Mouse (Mus musculus) urinary bladder, postnatal 10 days (tissue): ENCODE results near the gene Zbtb20.
"Not testable (repeated sequence)": the region's sequence is repeated elsewhere in the genome, so short reads cannot be mapped to it uniquely, and the experiment has no call there.

Experiments used
- DNase-seq: peaks from one replicate; pipeline ENCODE4 v3.0.0; 2022; ENCODE audit warnings: low spot score

Zbtb20 gene

DNA sequence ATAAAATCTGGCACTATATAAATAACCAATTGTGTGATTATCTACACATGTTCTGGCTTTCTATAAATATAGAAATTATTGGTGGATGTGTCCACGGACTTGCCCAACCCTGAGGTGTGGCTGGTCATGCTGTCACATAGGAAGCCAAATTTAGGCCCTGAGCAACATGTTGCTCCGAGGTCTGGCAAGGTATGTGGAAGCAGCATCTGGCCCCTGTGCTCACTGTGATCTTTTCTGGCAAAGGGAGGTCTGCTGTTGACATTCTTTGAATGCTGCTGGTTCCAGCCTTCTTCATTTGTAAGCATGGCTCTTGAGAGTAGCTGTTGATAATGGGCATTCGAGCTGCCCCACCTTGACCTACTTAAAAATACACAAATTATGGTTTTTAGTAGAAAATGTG lies 35.0 kb downstream of the Zbtb20 start:
- DNase-seq: no peak

DNA sequence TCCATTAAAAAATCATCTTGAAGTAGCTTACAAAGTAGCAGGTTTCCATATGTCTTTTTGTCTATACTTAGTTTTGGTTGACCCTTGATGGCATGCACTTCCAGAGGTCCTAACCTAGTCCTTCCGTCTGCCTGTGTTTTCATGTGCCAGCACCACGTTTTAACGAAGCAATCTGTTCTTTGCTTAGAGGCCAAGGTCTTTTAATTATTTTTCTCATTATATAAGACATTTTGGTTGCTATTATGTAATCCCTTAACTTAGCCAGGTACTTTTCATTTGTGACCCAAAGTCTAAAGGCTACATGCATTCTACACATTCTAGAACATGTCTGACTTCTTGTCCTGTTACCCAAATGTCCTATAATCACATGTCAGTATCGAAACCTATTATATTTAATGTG lies 35.6 kb downstream of the Zbtb20 start:
- DNase-seq: no peak

DNA sequence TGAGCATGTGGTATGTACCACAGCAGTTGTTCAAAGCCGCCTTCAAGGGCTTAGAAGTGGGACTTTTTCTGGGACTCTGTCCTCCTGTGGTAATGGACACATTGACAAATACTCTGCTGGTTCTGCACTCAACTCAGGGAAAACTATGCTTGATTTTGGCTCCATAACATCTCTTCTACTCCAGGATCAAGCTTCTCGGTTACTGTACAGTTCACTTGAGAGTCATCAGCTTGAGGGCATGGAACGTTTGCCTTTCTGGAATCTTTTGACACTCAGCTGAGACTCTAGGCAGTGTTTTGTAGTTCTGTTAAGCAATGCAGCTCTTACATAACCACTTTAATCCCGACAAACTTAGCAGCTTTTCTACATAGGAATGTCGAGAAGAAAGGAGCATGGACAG lies 36.1 kb downstream of the Zbtb20 start:
- DNase-seq: no peak

DNA sequence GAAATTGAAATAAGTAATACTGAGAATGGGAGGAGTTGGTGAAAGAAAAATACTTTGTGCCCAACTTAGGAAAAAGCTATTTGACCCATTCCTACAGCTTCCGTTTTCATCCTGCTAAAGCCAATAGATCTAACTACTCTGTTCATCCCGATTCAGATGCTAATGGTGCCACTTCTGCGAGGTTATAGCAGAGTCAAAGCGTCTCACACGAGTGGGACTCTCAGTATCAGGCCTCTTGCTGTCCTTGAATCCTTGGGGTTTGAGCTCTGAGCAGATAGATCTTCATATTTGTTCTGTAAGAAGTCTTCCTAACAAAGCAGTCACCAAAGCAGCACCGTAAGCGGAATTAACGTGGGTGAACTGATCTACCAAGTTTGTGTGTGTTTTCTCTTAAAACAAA lies 37.6 kb downstream of the Zbtb20 start:
- DNase-seq: no peak

DNA sequence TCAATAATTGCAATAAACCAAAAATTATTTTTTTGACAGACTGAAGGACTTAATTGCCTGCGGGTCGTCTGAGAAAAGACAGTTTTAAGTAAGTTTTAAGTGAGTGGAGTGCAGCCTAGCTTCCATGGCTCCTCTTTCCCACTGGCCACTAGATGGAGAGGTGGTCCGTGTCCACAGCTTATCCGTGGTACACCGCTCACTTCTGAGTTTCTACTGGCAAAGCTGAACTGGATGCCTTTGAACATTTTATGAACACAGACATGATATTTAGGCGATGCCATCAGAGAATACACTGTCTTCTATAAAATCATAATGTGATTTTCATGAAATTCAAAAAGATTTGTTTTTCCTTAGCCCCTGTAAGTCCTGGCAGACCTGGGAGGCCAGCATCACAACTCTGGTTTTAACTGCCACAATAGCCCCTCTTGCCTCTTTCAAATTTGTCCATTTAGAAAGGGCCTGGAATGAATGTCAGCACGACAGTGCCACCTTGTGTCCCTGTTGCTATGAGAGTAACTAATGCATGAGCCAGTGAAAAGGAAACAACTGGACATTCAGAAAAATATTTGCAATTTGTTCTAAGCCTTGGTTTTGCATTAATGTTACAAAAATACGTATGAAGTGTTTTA lies 38.9 kb downstream of the Zbtb20 start:
- no peak for DNase-seq

DNA sequence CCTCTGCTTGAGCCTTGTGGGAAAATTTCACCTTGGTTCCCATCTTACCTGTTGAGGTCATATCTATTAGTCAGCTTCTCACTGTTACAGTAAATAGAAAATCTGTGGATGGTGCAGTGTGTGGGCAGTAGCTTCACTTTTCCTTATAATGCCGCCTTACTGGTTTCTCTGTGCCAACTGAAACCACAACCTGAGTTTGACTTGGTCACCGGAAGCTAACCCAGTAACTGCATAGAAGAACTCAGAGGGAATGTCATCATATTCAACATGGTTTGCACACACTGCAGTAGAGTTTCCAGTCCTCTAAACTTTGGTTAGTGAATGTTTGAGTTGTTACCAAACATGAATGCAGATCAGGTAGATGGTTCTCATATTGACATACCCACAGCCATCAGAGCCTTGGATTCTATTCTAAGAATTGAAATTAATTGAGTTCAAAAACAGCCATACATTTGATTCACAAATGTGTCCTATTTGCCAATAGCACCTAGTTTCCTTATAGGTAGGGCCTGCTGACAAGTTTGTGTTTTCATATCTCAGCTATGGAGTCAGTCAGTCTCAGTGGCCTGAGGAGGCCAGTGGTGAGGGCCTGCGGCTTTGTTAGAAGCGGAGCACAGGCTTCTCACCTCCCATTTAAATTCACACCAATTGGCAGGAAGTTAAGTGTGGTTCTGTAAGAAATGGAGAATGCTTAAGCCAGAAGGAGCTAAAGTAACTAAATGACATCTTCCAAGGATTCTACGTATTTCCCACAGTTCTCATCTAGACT lies 44.5 kb downstream of the Zbtb20 start:
- no peak for DNase-seq

DNA sequence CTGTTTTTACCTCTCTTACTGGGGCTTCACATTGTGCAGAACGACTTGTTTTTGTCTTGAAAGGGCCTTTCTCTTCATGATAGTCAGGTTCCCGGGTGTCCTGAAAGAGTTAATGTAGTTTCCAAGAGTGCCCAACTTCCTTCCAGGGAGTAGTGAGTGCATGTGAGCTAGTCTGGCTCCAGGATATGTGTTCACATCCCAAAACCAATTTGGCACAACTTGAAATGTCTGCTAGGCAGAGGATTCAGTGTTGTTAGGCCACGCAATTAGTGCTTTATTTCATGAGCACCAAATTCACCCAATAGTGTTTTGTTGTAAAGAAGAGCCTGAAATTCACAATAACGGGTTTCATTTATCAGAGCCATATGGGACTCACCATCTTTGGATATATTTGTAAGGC lies 45.8 kb downstream of the Zbtb20 start:
- no peak for DNase-seq

DNA sequence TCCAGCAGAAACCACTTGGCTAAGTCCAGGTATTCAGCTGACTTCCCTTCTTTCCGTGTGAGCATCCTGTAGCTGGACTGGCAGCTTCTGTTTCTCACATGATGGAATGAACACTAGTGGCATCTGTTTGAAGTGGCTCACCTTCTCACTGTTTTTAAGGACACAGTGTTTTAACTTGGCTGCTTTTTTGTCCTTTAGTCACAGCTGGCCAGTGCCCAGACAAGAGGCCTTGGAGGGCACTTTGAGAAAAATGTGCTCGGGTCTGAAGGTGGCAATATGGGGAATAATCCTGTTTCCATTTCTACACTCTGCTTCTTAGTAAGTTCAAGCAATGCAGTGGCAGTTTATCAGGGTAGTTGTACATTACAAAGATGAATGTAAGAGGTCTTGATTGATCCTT lies 62.5 kb downstream of the Zbtb20 start:
- DNase-seq: no peak

DNA sequence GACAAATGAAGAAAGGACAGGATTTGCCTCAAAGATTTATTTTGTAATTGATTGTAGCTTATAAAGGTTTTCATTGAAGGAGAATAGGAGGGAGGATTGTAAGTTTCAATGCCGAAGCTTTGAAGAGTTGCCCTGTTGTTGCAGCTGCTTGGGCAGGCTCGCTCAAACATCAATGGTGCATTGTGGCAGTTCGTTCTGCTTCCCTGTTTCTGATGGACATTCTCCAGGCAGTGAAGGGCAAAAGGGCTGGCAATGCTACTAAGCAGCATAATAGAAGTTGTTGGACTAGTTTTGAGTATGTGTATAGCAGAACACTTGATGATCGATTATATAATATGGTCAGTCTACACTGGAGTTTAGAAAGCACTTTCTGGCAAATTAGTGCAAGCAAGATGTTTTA lies 71.3 kb downstream of the Zbtb20 start:
- no peak for DNase-seq

DNA sequence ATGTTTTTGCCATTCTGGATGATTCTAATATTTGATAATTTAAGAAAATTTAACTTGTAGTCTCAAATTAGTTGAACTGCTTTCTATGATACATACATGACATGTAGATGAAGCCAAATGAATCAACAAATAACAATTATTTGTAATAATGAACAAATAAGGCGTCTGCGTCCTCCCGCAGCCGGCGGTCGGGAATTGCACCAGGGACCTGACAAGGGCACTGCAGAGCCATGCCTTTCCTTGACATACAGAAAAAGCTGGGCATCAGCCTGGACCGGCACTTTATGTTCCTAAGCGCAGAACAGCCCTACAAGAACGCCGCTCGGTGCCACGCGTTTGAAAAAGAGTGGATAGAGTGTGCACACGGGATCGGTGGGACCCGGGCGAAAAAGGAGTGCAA lies 79.7 kb downstream of the Zbtb20 start:
- DNase-seq: not testable (repeated sequence)

DNA sequence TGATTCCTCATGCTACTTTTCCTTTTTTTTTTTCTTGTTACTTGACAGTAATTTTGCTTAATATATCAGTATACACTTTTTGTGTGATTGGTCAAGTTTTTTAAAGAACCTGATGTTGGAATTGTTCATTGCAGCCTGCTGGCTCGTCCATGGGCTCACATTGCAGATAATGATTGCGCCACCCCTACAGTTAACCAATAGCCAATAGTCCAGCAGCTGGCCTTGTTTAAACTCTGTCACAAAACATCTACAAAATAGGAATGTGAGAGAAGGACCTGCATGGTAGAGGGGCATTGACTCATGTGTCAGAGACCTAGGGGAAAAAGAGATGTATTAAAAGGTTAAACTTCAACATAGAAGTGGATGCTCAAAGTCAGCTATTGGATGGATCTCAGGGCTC lies 97.2 kb downstream of the Zbtb20 start:
- no peak for DNase-seq

DNA sequence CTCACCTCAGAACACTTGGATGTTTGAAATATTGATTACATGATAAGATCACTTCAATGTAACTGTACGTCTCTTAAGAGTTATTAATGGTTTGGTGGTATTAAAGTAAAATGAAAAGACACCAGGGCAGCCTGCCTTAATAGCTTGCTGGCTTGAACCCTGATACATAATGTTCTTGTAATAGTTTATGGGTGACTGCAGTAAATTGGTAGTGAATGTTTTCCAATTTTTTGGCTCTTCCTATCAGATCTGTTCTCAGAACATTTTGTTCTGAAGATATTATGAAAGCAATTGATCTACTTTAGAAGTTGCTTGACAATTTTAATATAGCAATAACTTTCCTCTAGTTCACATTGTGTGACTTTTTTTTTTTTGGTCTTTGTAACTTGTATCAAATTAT lies 123.2 kb downstream of the Zbtb20 start:
- no peak for DNase-seq

DNA sequence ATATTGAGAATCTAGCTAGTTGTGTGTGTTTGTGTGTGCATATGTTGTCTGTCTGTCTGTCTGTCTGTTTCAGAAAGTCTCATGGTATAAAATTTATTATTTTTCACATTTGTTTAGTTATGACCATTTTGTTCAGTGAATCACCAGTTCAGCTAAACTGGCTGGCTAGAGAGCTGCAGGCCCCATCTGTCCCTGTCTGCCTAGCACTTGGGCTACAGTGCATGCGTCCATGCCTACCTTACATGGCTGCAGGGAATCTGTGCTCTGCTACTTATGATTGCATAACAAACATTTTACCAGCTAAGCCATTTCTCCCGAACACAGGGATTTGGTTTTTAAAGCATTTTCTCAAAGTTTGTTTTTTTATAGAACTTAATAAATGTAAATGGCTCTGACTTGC lies 150.7 kb downstream of the Zbtb20 start:
- no peak for DNase-seq

DNA sequence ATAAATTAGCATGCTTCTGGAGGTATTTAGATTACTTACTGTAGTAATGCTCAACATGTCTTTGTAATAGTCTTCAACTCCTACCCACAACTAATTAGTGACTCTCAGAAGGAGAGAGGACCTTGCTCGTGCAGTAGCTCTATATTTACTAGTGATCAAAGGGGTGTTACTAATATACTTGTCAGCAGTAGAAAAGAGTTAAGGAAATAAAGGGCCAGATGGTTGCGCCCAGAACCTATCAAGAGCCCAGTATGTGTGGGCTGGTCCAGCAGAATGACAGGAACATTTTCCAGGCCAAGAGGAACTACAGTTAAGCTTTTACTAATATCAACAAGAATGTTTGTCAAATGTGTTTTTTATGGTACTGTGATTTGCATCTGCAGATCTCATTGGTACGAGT lies 153.6 kb downstream of the Zbtb20 start:
- no peak for DNase-seq

DNA sequence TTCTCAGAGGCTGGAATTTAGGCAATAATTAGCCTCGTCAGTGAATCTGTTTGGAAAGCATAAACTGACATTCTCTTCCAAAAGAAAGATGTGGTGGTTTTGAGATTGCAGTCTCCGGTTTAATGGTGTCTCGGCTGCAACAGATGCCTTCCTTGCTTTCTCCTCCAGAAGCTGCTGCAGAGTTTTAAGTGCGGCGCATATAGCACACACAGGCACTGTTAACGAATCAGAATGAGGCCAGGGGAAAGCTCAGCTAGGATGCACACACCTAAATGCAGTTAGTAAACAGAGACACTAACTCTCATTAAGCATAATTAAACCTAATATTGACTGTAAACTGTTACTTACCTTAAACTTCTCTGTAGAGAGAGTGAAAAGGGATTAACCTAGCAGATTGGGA lies 160.0 kb downstream of the Zbtb20 start:
- no peak for DNase-seq

DNA sequence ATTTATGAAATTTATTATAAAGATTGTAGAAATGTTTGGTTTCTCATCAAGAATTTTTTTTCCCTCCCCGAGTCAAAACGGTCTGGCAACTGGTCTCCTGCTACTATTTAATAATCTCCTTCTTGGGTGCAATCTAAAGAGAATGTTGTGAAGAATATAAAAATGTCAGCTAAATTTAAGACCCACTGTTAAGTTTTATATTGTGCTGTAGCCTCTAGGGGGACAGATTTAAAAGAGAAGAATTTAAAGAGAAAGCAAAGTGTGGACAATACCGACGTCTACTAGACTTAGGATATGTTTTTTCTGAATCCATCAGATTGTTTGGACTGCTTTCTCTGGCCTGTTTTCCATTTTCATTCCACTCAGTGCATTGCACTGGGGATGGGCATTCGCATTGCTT lies 160.8 kb downstream of the Zbtb20 start:
- DNase-seq: no peak

DNA sequence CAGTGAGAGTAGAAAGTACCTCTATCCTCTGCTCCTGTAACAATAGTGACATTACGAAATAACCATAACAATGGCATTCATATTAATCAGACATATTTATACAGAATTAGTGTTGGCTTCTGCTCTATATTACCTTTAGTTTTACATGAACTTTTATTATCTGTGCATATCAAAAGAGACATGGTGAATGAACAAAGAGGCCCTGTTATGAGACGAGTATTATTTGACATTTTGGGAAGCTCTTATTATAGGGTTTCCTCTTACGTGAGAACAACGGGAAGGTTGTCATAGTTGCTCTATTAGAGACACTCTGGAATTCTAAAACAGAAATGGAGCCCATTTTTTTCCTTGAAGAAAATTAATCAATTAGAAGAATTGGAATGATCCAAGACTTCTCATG lies 161.6 kb downstream of the Zbtb20 start:
- no peak for DNase-seq

DNA sequence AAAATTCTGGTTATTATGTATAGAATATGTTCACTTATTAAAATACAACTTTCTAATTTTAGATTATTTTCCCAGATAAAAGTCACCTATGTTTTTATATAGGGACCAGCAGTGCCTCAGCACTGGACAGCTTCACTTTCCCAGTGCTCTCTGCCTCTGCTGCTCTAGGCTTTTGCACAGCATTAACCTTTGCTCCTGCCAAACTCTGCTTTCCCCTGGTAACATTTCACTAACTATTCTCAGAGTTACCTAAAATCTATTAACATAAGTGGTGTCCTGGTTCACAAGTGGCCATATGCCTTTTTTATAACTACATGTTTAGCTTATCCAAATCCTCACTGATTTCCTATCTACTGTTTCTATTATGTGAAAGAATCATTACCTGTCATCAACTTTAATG lies 169.9 kb downstream of the Zbtb20 start:
- DNase-seq: no peak

DNA sequence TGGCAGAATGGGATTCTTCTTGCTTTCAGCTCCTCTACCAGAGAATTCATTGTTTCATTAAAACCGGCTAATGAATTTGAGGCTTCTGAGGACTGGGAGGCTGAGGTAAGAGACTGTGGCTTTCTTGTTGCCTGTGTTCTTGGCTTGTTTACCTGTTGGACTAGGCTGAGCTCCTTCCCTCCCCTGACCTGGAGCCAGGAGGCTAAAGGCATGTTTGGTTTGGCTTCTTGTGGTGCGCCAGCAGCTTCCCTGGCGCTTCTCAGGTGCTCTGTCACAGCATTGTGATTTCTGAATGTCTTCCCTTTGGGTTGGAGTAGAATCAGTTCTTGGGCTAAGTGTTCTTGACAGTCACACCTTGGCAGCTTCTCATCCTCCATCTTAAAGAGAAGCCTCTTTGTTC lies 171.0 kb downstream of the Zbtb20 start:
- no peak for DNase-seq

DNA sequence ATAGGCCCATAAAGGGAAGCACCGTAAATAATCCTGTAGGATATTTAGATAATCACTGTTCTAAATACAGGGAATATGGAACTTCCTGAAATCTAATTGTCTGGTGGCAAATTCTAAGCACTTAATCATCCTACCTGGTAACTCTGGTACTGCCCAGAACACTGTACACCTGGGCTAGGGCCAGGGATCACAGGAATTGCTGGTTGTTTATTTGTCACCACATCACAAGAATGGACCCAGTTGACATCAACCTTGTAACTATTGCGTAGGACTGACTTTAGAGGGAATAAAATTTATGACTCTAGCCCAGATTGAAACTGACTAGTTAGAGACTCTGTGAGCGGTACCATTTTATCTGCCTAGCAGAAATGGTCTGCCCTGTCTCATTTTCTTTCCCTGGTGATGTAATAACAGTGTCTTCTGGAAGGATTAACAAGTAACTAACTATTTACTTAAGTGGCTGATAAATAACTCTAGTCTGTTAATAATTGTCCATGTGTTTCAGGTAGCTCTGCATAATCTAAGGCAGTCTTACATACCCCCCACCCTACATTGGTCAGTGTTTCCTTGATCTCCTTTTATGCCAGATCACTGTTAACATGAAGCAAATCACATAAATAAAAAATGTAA lies 194.1 kb downstream of the Zbtb20 start:
- DNase-seq: no peak

DNA sequence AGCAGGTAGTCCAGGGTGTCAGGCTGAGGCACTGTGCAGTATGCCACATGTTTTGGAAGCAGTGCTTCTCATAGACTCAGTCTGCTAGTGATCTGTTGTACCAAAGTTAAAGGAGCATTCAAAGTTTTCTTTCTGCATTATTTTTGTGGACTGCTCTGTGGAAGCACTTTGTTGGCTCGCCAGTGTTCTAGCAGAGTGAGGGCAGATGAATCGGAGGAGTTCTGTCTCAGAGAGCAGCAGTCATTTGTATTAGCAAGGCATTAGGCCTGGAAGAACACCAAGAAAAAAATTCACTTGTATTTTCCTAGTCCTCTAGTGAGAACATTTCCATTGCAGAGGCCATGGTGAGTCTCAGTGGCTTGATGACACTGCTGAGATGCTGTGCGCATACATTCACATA lies 196.2 kb downstream of the Zbtb20 start:
- no peak for DNase-seq

DNA sequence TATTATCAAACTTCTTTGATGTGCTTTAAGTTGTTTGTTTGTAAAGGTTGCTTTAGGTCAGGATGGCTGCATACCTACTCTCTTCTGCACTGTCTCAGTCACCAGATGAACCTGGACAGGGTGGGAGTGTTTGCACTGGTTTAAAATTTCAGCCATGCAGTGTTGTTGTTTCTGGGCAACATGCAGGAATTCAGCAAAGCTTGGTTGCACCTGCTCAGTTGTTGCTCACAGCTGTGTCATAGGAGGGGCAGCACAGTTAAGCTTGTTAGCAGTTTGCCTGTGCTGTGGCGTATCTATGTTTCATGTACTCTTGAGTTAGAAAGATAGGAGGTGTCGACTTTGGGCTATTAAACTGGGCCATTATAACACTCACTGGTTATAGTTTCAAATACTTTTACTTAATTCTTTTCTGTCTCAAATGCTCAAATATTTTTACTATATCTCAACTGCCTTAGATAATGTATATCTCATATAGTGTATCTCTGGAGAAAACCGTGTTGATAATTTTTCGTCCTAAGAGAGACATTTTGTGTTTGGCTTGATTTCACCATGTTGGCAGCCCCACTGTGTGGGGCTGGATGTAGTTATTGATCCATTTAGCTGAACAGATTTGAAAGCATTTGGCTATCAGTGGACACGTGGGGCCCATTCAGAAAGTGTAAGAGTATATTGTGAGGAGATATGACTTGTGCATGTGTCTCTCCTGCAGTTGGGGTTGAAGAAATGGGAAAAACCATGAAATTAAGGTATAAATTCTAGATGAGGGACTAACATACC lies 197.3 kb downstream of the Zbtb20 start:
- no peak for DNase-seq

DNA sequence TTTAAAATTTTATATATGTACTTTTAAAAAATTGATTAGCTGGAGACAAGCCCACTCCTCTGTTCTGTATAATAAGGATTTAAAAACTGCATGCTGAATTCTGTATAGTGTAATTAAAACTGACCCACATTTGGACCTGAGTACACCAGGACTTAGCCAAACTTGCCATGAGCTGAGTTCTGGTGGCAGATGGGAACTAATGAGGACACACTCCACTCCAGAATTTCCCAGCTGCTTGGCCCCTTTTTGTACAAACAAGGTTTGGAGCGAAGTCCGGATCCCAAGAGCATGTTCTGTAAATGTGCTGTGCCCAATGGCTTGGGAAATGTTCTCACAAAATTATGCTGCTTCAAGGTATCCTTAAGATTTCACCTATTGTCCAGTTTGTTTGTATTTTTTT lies 204.7 kb downstream of the Zbtb20 start:
- no peak for DNase-seq
